Mouse (Mus musculus): Measurements from ENCODE around the gene Tldc1. TPM values are rescaled to one million over a fixed set of nuclear protein-coding genes. Genes with fewer than 3 reads are reported as not detected.

Tldc1 gene
- polyA plus RNA-seq, 1 experiment from 2014 or later: 13.0 TPM

GRCm38 (mm10) chr8:119740634-119741033 is 37.6 kb downstream of the Tldc1 start:
- WGBS: 39% methylated on average over 4 of the region's 4 CpGs
- no peak overlapping the region for H3K27ac ChIP-seq (ENCODE audit: low read depth, low read length)
- ATAC-seq (ENCODE audit: low FRiP score, low TSS enrichment): no peak

GRCm38 (mm10) chr8:119738129-119738907 is 39.9 kb downstream of the Tldc1 start:
- 80% methylated on average over 19 of the region's 19 CpGs for WGBS
- ATAC-seq (ENCODE audit: low FRiP score, low TSS enrichment): no peak

More at GRCm38 (mm10) chr8:119740634-119741033, 37.6 kb downstream of the Tldc1 start:
- Histone ChIP-seq H3K36me3 (ENCODE audit: control insufficient read depth, insufficient read depth, low read length) (no peaks in the 10 kb centered on the region), H3K9me3 (ENCODE audit: control insufficient read depth, low read length) (no peaks in the 10 kb centered on the region), H3K4me3 (ENCODE audit: low read length) (no peak overlapping the region), H3K4me2 (replicated peaks; ENCODE audit: low read depth, low read length) (no peak overlapping the region), H3K27me3 (ENCODE audit: control insufficient read depth, insufficient read depth, low read length) (no peaks in the 10 kb centered on the region), H3K4me1 (ENCODE audit: control insufficient read depth, insufficient read depth, low read length) (peaks cover 4% of the 10 kb centered on the region; the same call in 1 of the 2 replicates), H3K9ac (ENCODE audit: low read depth, low read length) (no peak overlapping the region)

GRCm38 (mm10) chr8:119737093-119737900 is 40.9 kb downstream of the Tldc1 start:
- H3K9me3 ChIP-seq (ENCODE audit: control insufficient read depth, low read length): no peaks in the 10 kb centered on the region
- no peaks in the 10 kb centered on the region for H3K27me3 ChIP-seq (ENCODE audit: control insufficient read depth, insufficient read depth, low read length)
- WGBS: 83% methylated on average over 11 of the region's 11 CpGs
- no peaks in the 10 kb centered on the region for H3K4me1 ChIP-seq (ENCODE audit: control insufficient read depth, insufficient read depth, low read length)
- no peak overlapping the region for H3K9ac ChIP-seq (ENCODE audit: low read depth, low read length)
- no peak overlapping the region for H3K4me2 ChIP-seq (replicated peaks; ENCODE audit: low read depth, low read length)
- H3K36me3 ChIP-seq (ENCODE audit: control insufficient read depth, insufficient read depth, low read length): no peaks in the 10 kb centered on the region
- no peak overlapping the region for H3K4me3 ChIP-seq (ENCODE audit: low read length)
- H3K27ac ChIP-seq (ENCODE audit: low read depth, low read length): no peak overlapping the region
- no peak for ATAC-seq (ENCODE audit: low FRiP score, low TSS enrichment)

More at GRCm38 (mm10) chr8:119738129-119738907, 39.9 kb downstream of the Tldc1 start:
- no peak overlapping the region for H3K9ac ChIP-seq (ENCODE audit: low read depth, low read length)
- no peaks in the 10 kb centered on the region for H3K27me3 ChIP-seq (ENCODE audit: control insufficient read depth, insufficient read depth, low read length)
- no peaks in the 10 kb centered on the region for H3K4me1 ChIP-seq (ENCODE audit: control insufficient read depth, insufficient read depth, low read length)
- no peak overlapping the region for H3K27ac ChIP-seq (ENCODE audit: low read depth, low read length)
- H3K4me2 ChIP-seq (replicated peaks; ENCODE audit: low read depth, low read length): no peak overlapping the region
- H3K4me3 ChIP-seq (ENCODE audit: low read length): no peak overlapping the region
- H3K9me3 ChIP-seq (ENCODE audit: control insufficient read depth, low read length): no peaks in the 10 kb centered on the region
- no peaks in the 10 kb centered on the region for H3K36me3 ChIP-seq (ENCODE audit: control insufficient read depth, insufficient read depth, low read length)

- no peak for ATAC-seq (ENCODE audit: low FRiP score, low TSS enrichment)
- Histone ChIP-seq H3K27ac (ENCODE audit: low read depth, low read length) (no peak overlapping the region), H3K4me3 (ENCODE audit: low read length) (no peak overlapping the region), H3K4me1 (ENCODE audit: control insufficient read depth, insufficient read depth, low read length) (no peaks in the 10 kb centered on the region), H3K27me3 (ENCODE audit: control insufficient read depth, insufficient read depth, low read length) (no peaks in the 10 kb centered on the region), H3K36me3 (ENCODE audit: control insufficient read depth, insufficient read depth, low read length) (no peaks in the 10 kb centered on the region), H3K9me3 (ENCODE audit: control insufficient read depth, low read length) (no peaks in the 10 kb centered on the region), H3K9ac (ENCODE audit: low read depth, low read length) (no peak overlapping the region), H3K4me2 (replicated peaks; ENCODE audit: low read depth, low read length) (no peak overlapping the region)
- WGBS: 87% methylated on average over 10 of the region's 10 CpGs
Measured at GRCm38 (mm10) chr8:119736348-119736917, 41.8 kb downstream of the Tldc1 start.

GRCm38 (mm10) chr8:119732072-119732471 is 46.1 kb downstream of the Tldc1 start:
- ATAC-seq (ENCODE audit: low FRiP score, low TSS enrichment): no peak
- Histone ChIP-seq H3K27me3 (ENCODE audit: control insufficient read depth, insufficient read depth, low read length) (no peaks in the 10 kb centered on the region), H3K9me3 (ENCODE audit: control insufficient read depth, low read length) (no peaks in the 10 kb centered on the region), H3K27ac (ENCODE audit: low read depth, low read length) (no peak overlapping the region), H3K4me1 (ENCODE audit: control insufficient read depth, insufficient read depth, low read length) (no peaks in the 10 kb centered on the region), H3K9ac (ENCODE audit: low read depth, low read length) (no peak overlapping the region), H3K36me3 (ENCODE audit: control insufficient read depth, insufficient read depth, low read length) (no peaks in the 10 kb centered on the region), H3K4me2 (replicated peaks; ENCODE audit: low read depth, low read length) (no peak overlapping the region), H3K4me3 (ENCODE audit: low read length) (no peak overlapping the region)
- 89% methylated on average over 13 of the region's 13 CpGs for WGBS

- H3K4me2 ChIP-seq (replicated peaks; ENCODE audit: low read depth, low read length): no peak overlapping the region
- WGBS: 89% methylated on average over 8 of the region's 8 CpGs
- ATAC-seq (ENCODE audit: low FRiP score, low TSS enrichment): no peak
Measured at GRCm38 (mm10) chr8:119728351-119728895, 49.8 kb downstream of the Tldc1 start.

GRCm38 (mm10) chr8:119727093-119727492 is 51.1 kb downstream of the Tldc1 start:
- no peaks in the 10 kb centered on the region for H3K36me3 ChIP-seq (ENCODE audit: control insufficient read depth, insufficient read depth, low read length)
- H3K4me2 ChIP-seq (replicated peaks; ENCODE audit: low read depth, low read length): no peak overlapping the region
- H3K27ac ChIP-seq (ENCODE audit: low read depth, low read length): no peak overlapping the region
- H3K4me3 ChIP-seq (ENCODE audit: low read length): no peak overlapping the region
- H3K9me3 ChIP-seq (ENCODE audit: control insufficient read depth, low read length): no peaks in the 10 kb centered on the region
- no peak overlapping the region for H3K9ac ChIP-seq (ENCODE audit: low read depth, low read length)
- ATAC-seq (ENCODE audit: low FRiP score, low TSS enrichment): no peak
- WGBS: 90% methylated on average over 8 of the region's 8 CpGs
- no peaks in the 10 kb centered on the region for H3K4me1 ChIP-seq (ENCODE audit: control insufficient read depth, insufficient read depth, low read length)
- H3K27me3 ChIP-seq (ENCODE audit: control insufficient read depth, insufficient read depth, low read length): no peaks in the 10 kb centered on the region

More at GRCm38 (mm10) chr8:119728351-119728895, 49.8 kb downstream of the Tldc1 start:
- Histone ChIP-seq H3K36me3 (ENCODE audit: control insufficient read depth, insufficient read depth, low read length) (no peaks in the 10 kb centered on the region), H3K4me1 (ENCODE audit: control insufficient read depth, insufficient read depth, low read length) (no peaks in the 10 kb centered on the region), H3K4me3 (ENCODE audit: low read length) (no peak overlapping the region), H3K27ac (ENCODE audit: low read depth, low read length) (no peak overlapping the region), H3K9me3 (ENCODE audit: control insufficient read depth, low read length) (no peaks in the 10 kb centered on the region), H3K9ac (ENCODE audit: low read depth, low read length) (no peak overlapping the region), H3K27me3 (ENCODE audit: control insufficient read depth, insufficient read depth, low read length) (no peaks in the 10 kb centered on the region)

GRCm38 (mm10) chr8:119724596-119724995 is 53.6 kb downstream of the Tldc1 start:
- Histone ChIP-seq H3K4me2 (replicated peaks; ENCODE audit: low read depth, low read length) (no peak overlapping the region), H3K4me3 (ENCODE audit: low read length) (no peak overlapping the region), H3K36me3 (ENCODE audit: control insufficient read depth, insufficient read depth, low read length) (no peaks in the 10 kb centered on the region), H3K4me1 (ENCODE audit: control insufficient read depth, insufficient read depth, low read length) (no peaks in the 10 kb centered on the region), H3K27ac (ENCODE audit: low read depth, low read length) (no peak overlapping the region), H3K9me3 (ENCODE audit: control insufficient read depth, low read length) (no peaks in the 10 kb centered on the region), H3K27me3 (ENCODE audit: control insufficient read depth, insufficient read depth, low read length) (no peaks in the 10 kb centered on the region), H3K9ac (ENCODE audit: low read depth, low read length) (no peak overlapping the region)
- no peak for ATAC-seq (ENCODE audit: low FRiP score, low TSS enrichment)
- WGBS: 86% methylated on average over 6 of the region's 6 CpGs
